Comparison of ENCODE assay signal across 18 mouse cellular contexts in the genomic region with DNA sequence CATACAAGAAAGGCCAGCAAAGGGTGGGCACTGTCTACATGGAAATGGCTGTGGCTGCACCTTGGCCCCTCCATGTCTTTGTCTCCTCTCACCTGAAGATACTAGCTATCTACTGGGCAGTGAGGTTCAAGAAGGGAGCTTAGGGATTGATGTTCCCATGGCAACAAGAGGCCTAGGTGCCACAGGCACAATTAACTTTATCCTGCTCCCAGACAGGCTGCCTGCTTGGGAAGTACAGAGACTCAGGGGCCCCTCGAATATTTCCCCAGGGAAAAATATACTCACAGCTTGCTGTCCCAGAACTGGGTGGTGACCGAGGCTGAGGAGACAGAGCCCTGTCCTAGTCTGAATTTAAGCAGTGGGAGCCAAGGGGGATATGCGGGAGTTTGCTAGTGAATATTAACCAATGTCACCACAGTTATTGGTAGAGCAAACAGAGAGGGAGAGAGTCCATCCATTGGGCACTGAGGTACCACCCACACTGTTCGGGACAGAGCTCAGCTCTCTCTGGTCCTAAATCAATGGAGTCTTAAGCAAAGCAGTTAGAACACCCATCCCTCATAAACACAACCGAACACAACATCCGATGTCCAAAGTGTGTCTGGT. TPM values are rescaled to one million over a fixed set of nuclear protein-coding genes. Genes with fewer than 3 reads are reported as not detected.
DNase-seq lines count a peak whose midpoint lies in the region; ATAC-seq and TF ChIP-seq lines count a peak whose summit lies in the region.
"Not testable (repeated sequence)": the region's sequence is repeated elsewhere in the genome, so short reads cannot be mapped to it uniquely, and the experiment has no call there.
"Had no signal": no experiment of that assay in that cellular context is flagged by ENCODE, and none has a peak within 500 bp of the region (broad histone marks: within the 10 kb centered on the region; RNA-seq: fewer than 3 reads in every experiment).

A gene (minus strand): TSS at position 347 of the 606 bp plus-strand sequence.

- not testable (repeated sequence) for H3K36me3 ChIP-seq in kidney, adult 2 months (ENCODE audit: control insufficient read depth, insufficient read depth, low read length); liver, embryonic 12.5 days; liver, embryonic 15.5 days (replicated peaks); stomach, embryonic 15.5 days

- not testable (repeated sequence) for H3K4me1 ChIP-seq in bone marrow, adult 2 months (ENCODE audit: control insufficient read depth, insufficient read depth, low read length); kidney, adult 2 months (ENCODE audit: control insufficient read depth, insufficient read depth, low read length); liver, embryonic 12.5 days; liver, embryonic 15.5 days (replicated peaks); stomach, embryonic 15.5 days

- not testable (repeated sequence) for H3K27me3 ChIP-seq in kidney, adult 2 months (replicated peaks; ENCODE audit: control insufficient read depth, insufficient read depth, low read length); liver, embryonic 12.5 days (replicated peaks); liver, embryonic 15.5 days; stomach, embryonic 15.5 days (replicated peaks)

- TF ChIP-seq POLR2A in bone marrow, adult 2 months (IDR thresholded peaks at IDR 0.05; ENCODE audit: borderline replicate concordance, control insufficient read depth, low read depth, low read length); kidney, adult 2 months (IDR thresholded peaks at IDR 0.05; ENCODE audit: low read depth, low read length): not testable (repeated sequence)

- not testable (repeated sequence) for H3K9me3 ChIP-seq in liver, embryonic 12.5 days (replicated peaks); liver, embryonic 15.5 days (replicated peaks); stomach, embryonic 15.5 days

- H3K4me2 ChIP-seq in liver, embryonic 12.5 days = peak within 1 kb of the TSS; percentile 29; the same call in 1 of the 2 replicates
- peak within 1 kb of the TSS; percentile 23 for H3K4me2 ChIP-seq in liver, embryonic 15.5 days
- H3K4me2 ChIP-seq in stomach, embryonic 15.5 days = not testable (repeated sequence)

- H3K27ac ChIP-seq in bone marrow, adult 2 months (ENCODE audit: control insufficient read depth, insufficient read depth, low read depth, low read length, poor library complexity); kidney, adult 2 months (ENCODE audit: insufficient read depth, low read depth, low read length); liver, embryonic 12.5 days; liver, embryonic 15.5 days (replicated peaks); stomach, embryonic 15.5 days: not testable (repeated sequence)

- ATAC-seq in liver, embryonic 12.5 days; stomach, embryonic 15.5 days (ENCODE audit: insufficient read depth, low FRiP score, low read depth): not testable (repeated sequence)
- peak; percentile 57 for ATAC-seq in liver, embryonic 15.5 days (ENCODE audit: insufficient read depth)

- not testable (repeated sequence) for H3K4me3 ChIP-seq in bone marrow, adult 2 months (replicated peaks; ENCODE audit: control insufficient read depth, low read depth, low read length); kidney, adult 2 months (ENCODE audit: insufficient read depth, low read depth, low read length); liver, embryonic 12.5 days; stomach, embryonic 15.5 days (replicated peaks)
- peak within 1 kb of the TSS; percentile 31 for H3K4me3 ChIP-seq in liver, embryonic 15.5 days (replicated peaks)

- WGBS in bone marrow, adult 2 months = 80% methylated on average over 6 of the region's 6 CpGs
- WGBS in kidney, adult 2 months = 69% methylated on average over 6 of the region's 6 CpGs
- 60% methylated on average over 6 of the region's 6 CpGs for WGBS in liver, embryonic 12.5 days (ENCODE audit: insufficient replicate concordance)
- WGBS in liver, embryonic 15.5 days (ENCODE audit: insufficient replicate concordance) = 54% methylated on average over 6 of the region's 6 CpGs
- 70% methylated on average over 6 of the region's 6 CpGs for WGBS in stomach, embryonic 15.5 days

- not testable (repeated sequence) for H3K9ac ChIP-seq in liver, embryonic 12.5 days; liver, embryonic 15.5 days; stomach, embryonic 15.5 days

- not testable (repeated sequence) for TF ChIP-seq CTCF in bone marrow, adult 2 months (IDR thresholded peaks at IDR 0.05; ENCODE audit: control insufficient read depth, insufficient read depth, low read length); kidney, adult 2 months (conservative IDR thresholded peaks at IDR 0.05; ENCODE audit: insufficient read depth, insufficient read length, low read depth, low read length)

- DNase-seq in adrenal gland, postnatal 10 days; kidney, adult 2 months: not testable (repeated sequence)

RNA-seq across cellular contexts. Expression of the gene that starts here (rescaled TPM):
- total RNA-seq in adrenal gland, postnatal 10 days (2021) = 100 to 1,000 TPM; 308 to 732 TPM
- polyA plus RNA-seq in bone marrow, adult 2 months (2011; ENCODE audit: insufficient read depth, insufficient read length, low replicate concordance, missing spikeins) = 4.5 and 13.1 TPM in 2 replicates
- polyA plus RNA-seq in kidney, adult 2 months (2012; rRNA removed) = 41.6 and 62.5 TPM in 2 replicates
- polyA plus RNA-seq in liver, embryonic 12.5 days (2016; fragmentation: Nextera tagmentation; extraction: Ambion mirVana) = 63.1 and 65.7 TPM in 2 replicates
- 369 and 460 TPM in 2 replicates for polyA plus RNA-seq in liver, embryonic 15.5 days (2015; fragmentation: Nextera tagmentation; extraction: Ambion mirVana)
- polyA plus RNA-seq in stomach, embryonic 15.5 days (2015; fragmentation: Nextera tagmentation; extraction: Ambion mirVana) = 8.4 and 20.8 TPM in 2 replicates
- total RNA-seq: ES-E14; granulocyte monocyte progenitor cell, adult 5-6 weeks; heart, postnatal 14 days; hindbrain, postnatal 0 days had no signal
- polyA plus RNA-seq: activated CD4-positive, CD25-positive, alpha-beta regulatory T cell, adult 4 months; embryonic facial prominence, embryonic 11.5 days; embryonic facial prominence, embryonic 14.5 days; forebrain, embryonic 10.5 days; forebrain, embryonic 13.5 days; forebrain, embryonic 16.5 days; hindbrain, embryonic 11.5 days; hindbrain, embryonic 14.5 days; hindbrain, postnatal 0 days had no signal
